Mouse (Mus musculus) olfactory bulb, adult 2 months (tissue): ENCODE measurements around the gene A830005F24Rik.

Experiments used
- CTCF ChIP-seq: fragments of 200-500 bp; IDR thresholded peaks from 2 replicates; pipeline ENCODE4 v1.5.1; 2012; ENCODE audit warnings: low read depth, mild to moderate bottlenecking, low read length, moderate library complexity; ENCODE audit not compliant: insufficient read depth
- POLR2A ChIP-seq: fragments of 200-500 bp; IDR thresholded peaks from 2 replicates; pipeline ENCODE4 v1.6.1; 2012; ENCODE audit warnings: mild to moderate bottlenecking, low read depth, low read length, moderate library complexity; ENCODE audit not compliant: insufficient read depth

- TF ChIP-seq CTCF (no peak), POLR2A (no peak)
Measured at GRCm38 (mm10) chr13:48464170-48464569, 49.2 kb upstream of the A830005F24Rik start.
